Mouse (Mus musculus): ENCODE results near the gene Kdm4d.
"Not testable (repeated sequence)": the region's sequence is repeated elsewhere in the genome, so short reads cannot be mapped to it uniquely, and the experiment has no call there.

The Kdm4d gene

DNA sequence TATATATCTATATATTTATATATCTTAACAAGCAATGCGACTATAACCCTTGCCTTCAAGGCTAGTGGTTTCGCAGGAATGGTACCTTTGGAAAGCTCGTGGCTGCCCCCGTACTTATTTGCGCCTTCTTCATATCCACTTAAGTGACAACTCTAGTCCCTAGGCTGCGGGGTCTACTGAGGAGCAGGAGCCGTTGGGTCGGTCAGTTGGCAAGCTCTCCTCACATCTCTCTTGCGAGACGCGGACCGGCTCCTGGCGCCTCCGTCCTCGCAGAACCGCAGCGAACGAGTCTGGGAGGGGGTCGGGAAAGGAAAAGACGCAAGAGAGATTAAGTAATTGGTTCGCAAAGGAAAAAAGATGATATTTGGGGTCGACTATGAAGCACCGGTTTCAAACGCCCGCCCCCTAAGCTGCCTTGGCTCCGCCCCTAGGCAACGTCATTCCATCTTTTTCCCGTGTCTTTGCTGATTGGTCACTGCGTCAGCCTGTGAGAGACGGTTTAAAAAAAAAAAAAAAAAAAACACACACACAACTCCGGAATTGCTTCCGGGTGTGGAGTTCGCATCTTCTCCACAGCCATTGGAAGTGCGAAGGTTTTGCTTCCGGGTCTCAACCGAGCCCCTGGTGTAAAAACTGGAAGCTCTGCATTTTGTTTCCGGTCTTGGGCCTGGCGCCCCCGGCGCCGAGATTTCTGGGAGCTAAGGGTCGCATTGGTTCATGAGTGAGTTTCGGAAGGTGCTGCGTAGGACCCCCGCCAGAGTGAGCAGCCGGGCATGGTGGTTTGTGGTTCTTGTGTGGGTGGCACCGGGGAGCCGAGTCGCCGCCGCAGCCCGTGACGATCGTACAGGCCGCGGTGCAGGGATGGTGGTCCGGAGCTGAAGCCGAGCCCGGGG lies at the start of gene Kdm4d, which contains the start of gene Cwc15:
Gene Kdm4d (minus strand): TSS at position 460 of the 893 bp plus-strand sequence.
Gene Cwc15 (plus strand): TSS at position 595 of the 893 bp plus-strand sequence.
- DNase-seq (ENCODE audit: low read depth, low spot score), result peak; percentile 97

DNA sequence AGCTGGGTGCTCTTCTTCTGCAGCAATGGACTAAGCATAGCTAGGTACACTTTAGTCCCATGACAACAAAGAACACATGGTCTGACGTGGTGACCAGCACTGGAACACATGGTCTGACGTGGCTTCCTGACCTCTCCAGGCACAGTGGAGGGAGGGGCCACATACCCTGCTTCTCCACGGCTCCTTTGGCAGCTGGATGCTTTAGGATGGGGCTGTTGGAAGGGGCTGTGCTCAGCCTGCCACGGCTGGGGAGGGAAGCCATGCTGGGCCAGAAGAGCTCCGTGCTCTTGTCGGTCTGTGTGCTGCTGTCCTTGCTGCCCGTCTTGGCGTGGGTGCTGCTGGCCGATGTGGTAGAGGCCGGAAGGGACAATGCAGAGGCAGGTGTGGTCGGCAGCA lies 48.1 kb upstream of the Kdm4d start:
- DNase-seq (ENCODE audit: low read depth, low spot score), result no peak

DNA sequence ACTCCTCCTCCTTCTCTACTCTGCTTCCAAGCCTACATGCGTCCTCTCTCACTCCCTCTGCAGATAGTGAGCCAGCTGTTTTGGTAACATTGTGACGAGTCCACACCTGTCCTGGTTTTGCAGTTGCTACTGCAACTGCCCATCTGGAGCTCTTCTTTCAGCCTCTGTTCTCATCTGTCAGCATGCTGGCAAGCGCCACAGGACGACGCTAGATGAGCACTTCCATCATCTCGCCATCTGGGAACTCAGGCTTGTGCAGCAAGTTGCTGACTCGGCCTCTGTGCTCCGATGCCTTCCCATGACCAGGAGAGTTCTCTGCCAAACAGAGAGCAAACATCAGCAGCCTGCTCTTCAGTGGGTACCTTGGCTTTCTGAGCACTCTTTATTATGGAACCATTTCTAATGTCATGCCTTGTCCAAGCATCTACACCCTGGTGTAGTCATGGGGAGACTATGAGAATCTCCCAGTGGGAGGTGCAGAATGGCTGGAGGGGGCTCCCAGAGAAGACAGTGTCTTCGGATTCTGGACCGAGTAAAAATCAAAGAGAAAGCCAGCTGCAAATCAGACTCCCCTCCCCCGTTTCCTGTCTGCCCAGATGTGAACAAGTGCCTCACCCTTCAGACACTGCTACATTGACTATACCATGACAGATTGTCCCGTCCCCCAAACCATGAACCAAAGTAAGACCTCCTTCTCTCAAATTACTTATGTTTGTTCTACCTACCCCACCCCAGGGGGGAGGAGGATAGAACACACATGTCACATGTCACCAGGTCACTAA lies 47.5 kb upstream of the Kdm4d start:
- peak; percentile 34 for DNase-seq (ENCODE audit: low read depth, low spot score)

DNA sequence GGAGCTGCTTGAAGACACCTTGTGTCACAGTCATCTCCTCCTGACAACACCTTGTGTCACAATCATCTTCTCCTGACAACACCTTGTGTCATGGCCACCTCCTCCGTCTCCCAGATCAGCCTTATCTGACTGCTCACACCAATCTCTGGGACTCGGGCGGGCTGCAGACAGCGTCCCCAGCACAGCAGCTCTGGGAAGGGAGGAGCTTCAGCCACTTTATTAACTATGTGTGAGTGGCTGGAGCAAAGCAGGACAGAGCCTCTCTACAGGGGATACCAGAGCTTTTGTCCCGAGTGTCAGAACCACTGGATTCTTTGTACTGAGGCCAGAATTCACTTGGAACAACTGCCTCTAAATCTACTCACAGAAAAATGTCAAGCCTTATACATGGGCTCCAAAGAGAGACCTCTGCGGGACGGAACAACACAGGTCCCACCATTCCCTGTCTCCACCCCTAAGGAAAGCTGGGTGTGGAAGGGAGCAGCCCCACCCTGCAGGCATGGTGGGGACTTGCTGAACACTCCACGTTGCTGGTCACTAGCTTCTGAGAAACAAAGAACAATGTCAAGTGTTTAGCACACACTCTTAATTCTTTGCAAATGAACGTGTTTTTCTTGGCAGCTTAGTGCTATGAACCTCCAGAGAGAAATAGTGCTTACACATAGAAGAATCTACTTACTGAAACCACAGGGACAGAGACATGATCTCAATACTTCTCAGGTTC lies 43.9 kb upstream of the Kdm4d start:
- DNase-seq (ENCODE audit: low read depth, low spot score), result no peak

DNA sequence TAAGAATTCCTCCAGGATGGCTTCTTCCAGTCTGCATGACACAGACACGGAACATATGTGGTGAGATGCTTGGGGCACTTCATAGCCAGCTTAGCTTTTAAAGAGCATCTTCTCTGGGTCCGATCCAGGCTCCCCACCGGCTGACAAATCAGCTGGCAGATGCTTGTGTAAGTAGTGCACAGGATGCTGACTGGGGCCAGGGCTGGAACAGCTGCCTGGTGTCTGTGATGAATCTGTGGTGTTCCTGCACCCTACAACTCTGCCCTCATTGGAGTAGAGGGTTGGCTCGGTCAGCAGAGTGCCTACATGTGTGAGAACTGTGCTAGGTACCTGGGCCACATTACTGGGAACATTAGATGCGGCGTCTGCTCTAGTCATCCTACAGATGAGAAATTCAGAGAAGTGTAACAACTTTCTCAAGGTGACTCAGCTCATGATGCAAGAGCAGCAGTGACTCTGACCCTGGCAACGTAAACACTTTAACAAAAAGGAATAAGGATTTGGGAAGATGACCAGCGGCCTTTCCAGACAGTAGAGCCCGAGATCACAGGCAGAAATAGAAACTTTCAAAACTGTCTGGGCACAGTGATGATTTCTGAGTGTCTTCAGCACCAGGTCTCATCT lies 34.7 kb upstream of the Kdm4d start:
- no peak for DNase-seq (ENCODE audit: low read depth, low spot score)

DNA sequence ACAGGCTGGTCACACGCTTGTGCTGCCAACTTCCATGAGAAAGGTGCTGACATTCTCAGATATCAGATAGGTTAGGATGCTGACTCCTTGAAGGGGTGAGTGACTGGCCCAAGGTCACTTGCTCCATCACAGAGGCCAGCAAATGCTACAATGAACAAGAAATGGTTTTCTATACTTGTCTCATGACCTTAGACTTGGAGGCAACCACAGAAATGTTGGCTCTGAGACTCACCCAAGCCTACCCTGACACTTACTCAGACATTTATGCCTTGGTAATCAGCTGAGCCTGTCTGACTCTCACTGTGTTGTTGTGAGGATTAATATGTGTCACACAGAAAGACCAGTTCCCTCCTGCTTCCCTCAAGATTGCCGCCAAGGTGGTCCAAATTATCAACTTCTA lies 33.4 kb upstream of the Kdm4d start:
- DNase-seq (ENCODE audit: low read depth, low spot score), result no peak

DNA sequence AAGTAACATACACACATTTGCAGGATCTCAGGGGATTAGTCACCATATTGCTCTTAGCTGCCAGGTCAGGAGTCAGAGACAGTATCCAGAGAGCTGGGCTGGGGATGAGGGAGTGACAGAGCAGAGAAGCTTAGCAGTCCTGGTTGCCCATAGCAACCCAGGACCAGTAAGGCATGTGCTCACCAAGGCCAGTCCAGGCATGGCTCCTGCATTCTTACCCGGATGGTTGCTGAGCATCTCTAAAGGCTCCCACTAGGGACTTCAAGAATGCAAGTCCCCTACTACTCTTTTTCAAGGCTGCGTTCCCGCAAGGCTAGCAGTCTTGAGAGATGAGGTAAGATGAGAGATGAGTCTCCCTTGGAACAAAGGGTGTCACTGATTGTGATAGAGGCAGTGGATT lies 32.0 kb upstream of the Kdm4d start:
- no peak for DNase-seq (ENCODE audit: low read depth, low spot score)

DNA sequence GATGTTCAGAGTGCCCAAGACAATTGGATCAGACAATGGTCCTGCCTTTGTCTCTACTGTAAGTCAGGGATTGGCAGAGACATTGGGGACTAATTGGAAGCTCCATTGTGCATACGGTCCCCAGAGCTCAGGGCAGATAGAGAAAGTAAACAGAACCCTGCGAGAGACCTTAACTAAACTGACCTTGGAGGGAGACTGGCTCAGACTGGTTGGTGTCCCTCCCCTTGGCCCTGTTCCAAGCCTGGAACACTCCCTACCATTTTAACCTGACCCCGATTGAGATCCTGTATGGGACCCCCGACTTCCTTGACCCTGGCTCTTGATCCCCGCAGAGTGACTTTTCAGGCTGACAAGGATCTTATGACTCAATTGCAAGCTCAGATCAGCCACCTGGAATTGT lies 29.7 kb upstream of the Kdm4d start:
- no peak for DNase-seq (ENCODE audit: low read depth, low spot score)

DNA sequence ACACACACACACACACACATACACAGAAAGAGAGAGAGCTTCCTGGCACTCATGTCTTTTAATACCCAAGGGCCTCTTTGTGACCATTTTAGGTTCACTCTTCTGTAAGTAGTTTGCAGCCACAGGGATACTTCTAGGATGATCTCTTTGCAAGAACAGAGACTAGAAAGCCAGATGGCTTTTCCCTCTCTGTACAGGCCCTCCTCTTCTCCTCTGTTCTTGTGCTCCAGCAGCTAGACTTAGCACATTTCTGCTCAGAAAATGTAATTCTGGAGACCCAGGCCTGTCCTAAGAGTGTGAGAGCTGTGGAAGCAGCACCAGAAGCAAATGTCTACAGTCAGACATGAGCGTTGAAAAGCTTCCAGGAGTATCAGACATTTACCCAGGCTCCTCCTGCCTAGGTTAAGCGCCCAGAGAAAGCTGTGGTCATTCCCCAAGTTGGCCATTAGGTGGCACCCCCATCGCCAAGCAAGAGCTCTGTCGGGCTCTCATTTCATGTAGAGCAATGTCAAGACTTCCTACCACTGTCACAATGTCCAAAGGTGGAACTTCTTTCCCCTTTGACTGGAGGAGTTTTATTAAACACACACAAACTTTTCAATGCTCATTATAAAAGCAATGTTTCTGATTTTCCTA lies 23.2 kb upstream of the Kdm4d start:
- DNase-seq (ENCODE audit: low read depth, low spot score), result peak; percentile 82

DNA sequence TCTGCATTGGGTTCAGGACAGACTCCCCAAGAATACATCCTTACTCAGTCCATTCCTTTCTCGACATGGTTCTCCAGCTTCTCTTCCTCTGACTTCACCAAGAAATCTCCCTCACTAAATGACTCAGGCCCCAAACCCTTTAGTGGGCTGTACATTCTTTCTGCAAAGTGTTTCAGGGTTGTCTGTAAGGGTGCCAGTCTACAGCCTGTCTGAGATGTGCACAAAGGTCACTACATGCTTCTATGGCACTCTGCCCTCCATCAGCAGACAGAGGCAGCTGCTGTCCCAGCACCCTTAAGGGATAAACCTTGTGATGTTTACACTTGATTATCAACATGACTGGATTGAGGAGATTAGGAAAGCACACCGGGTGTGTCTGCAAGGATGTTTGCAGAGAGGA lies 21.4 kb upstream of the Kdm4d start:
- no peak for DNase-seq (ENCODE audit: low read depth, low spot score)

DNA sequence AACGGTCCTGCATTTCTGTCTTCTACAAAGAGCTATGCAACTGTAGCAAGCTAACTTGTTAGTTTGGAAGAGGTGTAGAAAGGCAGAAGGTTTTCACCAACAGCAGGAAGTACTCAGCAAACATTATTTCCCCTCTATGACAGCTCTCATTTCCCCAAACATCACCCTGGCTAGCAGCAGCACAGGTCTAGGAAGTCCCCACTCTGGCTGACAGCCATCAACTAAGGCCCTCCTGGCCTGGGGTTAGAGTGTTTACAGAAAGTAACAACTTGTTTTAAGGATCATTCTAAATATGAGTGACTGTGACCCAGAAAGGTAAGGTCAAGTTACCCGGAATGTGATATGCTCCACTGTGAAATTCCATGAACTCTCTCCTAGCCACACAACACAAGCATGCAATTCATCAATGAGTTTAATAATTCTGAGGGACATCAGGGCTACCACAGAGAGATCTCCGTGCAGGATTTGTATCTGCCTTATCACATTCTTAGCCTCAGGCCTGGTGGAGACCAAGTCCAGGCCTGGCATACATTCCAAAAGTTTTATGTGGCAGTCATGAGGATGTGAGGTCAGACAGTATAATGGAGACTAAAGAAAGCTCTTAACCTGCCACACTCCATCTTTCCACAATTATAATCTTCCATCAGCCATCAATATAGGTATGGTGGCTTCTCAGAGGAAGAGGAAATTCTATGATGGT lies 20.8 kb upstream of the Kdm4d start:
- DNase-seq (ENCODE audit: low read depth, low spot score), result no peak

DNA sequence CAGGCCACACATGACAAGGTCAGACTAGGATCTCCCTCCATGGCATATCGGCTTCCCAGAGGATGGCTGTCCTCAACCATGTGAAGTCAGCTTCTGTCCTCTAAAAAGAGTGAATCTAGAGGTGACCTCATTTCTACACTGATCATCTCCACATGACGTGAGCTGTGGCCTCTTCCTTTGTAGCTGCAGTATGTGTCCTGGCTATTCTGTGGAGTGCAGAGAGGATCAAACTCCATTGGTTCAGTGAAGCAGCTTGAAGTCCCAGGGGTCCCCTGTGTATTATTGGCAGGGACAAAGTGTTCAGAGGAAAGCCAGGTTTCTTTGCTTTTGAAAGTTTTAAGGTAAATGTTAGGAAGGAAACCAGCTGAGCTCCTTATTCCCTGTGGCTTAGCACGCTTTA lies 17.8 kb upstream of the Kdm4d start:
- no peak for DNase-seq (ENCODE audit: low read depth, low spot score)

DNA sequence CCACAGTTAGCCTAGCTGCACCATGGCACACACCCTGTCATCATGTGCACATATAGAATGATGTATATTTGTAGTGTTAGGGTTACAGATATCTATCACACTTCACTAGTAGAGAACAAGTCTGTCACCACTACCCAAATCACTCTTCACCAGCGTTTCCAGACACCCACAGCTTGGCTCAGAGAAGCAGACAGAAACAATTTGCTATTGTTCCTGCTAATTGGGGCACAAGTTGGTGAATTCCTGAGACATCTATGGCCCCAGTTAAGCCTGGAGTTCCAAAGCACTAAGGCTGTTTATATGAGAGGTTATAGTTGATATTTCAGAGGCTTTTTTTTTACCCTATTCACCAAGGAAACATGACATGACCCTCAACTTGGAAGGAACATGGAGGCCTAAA lies 17.0 kb upstream of the Kdm4d start:
- DNase-seq (ENCODE audit: low read depth, low spot score), result no peak

DNA sequence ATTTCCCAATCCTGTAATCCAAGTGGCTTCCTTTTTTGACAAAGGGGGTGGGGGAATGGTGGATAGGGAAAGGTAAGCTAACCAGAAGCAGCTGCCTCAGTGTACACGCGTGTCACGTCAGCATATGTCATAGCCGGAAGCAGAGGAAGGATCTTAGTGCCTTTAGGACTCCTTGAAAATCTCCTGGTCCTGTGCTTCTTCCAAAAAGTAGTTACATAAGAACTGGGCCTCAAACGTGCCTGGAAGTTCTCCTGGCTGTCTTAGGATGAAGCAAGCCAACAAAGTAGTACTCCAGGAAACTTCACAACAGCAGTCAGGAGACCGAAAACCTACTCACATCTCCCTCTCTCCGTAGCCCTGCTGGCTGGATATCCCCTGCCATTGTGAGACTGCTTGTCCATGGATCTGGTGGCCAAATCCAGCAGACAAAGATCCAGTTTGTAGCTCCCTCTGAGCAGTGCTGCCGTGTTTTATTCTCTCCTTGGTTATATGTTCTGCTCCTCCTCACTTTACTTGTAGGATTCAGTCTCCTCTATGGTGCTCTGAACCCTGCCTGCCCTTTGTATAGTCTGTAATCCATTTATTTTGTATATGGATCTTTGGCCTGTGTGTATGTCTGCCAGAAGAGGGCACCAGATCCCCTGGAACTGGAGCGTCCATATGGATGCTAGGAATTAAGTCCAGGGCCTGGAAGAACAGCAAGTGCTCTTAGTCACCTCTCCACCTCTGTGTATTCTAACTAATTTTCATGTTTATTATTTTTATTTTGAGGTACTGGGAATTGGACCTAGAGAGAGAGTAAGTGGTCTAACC lies 12.6 kb upstream of the Kdm4d start:
- no peak for DNase-seq (ENCODE audit: low read depth, low spot score)

DNA sequence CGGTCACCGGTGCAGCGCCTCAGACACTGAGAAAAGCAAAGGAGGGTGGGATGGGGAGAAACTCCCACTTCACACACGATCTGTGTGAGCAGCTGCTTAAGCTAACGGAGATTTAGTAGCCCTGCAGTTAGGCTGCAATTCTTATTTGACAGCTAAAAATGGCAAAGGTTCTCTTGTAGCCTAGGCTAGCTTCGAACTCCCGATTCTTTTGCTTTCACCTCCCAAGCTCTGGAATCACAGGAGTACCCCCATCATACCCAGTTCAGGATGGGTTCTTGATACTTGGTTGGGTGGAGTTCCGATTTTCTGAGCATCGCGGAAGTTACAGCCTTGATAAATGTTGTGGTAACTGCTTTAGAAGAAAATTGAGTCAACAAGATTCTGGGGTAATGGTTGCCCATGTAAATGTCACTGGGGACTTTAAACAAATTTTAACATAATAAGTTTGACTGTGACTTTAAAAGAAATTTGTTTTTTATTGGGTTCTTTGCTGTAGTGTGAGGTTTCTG lies 688 bp upstream of the Kdm4d start:
- no peak for DNase-seq (ENCODE audit: low read depth, low spot score)

DNA sequence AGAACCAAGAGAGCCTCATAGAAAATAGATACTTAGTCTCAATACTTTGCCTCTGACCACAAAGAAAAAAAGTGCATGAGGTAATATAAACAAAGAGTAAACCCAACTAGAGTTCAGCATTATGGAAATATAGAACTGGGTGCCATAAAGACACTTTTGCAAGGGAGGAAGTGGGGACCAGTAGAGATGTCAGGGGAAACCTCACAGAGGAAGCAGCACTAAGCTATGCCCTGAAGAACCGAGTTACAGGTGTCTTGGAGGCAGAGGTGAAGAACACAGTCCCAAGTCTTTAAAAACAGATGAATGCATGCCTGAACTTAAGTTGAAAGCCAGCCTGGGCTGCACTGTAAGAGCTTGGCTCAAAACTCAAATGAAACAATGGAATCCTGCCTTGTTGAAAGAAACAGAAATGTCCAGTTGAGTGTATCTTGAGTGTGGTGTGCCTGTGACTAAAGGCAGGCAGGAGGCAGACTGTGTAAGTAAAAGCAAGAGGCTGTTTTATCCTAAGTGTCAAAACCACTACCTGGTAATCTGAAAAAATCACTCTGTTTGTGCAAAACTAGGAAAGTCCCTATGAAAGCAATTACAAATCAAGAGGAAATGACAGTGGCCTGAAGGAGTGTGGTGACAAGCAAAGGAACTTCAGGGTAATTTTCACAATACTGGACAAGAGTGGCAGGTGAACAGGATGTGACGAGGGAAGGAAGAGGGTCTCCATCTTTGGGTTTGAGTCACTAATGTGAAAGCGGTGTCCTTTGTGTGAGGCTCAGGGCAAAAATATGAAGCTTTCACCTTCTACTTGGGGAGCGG lies 1.2 kb downstream of the Kdm4d start:
- DNase-seq (ENCODE audit: low read depth, low spot score), result peak; percentile 76

DNA sequence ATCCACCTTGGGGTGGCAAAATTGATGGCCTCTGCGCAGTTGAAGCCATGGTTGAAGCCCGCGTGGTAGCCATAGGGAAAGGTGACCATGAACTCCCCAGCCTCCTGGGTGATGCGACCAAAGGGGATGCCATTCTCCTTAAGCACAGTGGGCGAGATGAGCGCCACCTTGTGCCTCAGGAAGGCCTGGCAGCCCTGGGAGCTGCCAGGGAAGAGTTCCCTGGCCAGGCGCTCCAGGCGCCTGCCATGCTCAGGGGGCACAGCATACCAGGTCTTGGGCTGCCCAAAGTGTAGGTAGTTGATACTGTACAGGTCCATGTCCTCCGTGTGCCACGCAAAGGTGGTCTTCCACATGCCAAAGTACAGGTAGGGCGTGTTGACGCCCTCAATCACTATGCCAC lies 36.6 kb downstream of the Kdm4d start:
- not testable (repeated sequence) for DNase-seq (ENCODE audit: low read depth, low spot score)

DNA sequence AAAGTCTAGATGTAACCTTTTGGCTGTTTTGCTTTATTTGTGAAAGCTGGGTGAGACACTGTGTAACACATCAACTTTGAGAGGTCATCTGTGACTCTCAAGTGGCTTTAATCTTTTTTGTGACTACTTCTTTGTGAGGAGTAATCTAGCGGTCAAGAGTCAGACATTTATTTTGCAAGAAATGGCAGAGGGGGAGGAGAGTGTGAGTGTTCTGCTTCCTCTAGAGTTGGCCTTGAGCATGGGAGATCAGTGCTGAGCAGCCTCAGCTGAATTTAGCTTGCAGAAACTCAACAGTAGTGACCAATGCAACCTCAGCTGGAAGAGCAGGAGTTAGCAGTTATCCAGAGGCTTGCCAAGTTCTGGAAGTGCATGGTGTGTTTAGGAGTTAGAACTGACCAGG lies 37.7 kb downstream of the Kdm4d start:
- not testable (repeated sequence) for DNase-seq (ENCODE audit: low read depth, low spot score)

DNA sequence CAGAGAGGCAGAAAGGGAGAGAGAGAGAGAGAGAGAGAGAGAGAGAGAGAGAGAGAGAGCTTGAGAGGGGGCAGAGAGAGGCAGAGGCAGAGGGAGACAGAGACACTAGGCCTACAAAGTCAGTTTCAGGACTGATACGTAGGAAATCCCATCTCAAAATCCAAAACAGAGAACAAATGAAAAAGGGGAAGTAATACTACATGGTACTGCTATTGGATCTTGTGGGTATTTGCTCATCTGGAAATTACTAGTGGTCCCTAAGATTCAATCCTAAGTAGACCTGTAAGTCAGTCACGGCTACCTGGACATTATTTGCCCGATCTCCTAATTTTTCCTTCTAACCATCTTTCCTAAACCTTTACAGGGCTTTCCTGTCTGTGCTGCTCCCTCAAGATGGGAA lies 44.0 kb downstream of the Kdm4d start:
- no peak for DNase-seq (ENCODE audit: low read depth, low spot score)

Measured in CD4-positive, CD25-positive, alpha-beta regulatory T cell, adult 2 months (primary cell).